Mouse (Mus musculus) heart, postnatal 0 days (tissue): Measurements from ENCODE around the gene Ctbs.

ENCODE experiments used
- CTCF ChIP-seq: IDR thresholded peaks from 2 replicates; pipeline ENCODE4 v1.5.1; 2016; ENCODE audit warnings: antibody characterized with exemption, control low read depth, low read depth
- EP300 ChIP-seq: IDR thresholded peaks from 2 replicates; pipeline ENCODE4 v1.6.1; 2016; ENCODE audit warnings: antibody characterized with exemption, low read depth

DNA sequence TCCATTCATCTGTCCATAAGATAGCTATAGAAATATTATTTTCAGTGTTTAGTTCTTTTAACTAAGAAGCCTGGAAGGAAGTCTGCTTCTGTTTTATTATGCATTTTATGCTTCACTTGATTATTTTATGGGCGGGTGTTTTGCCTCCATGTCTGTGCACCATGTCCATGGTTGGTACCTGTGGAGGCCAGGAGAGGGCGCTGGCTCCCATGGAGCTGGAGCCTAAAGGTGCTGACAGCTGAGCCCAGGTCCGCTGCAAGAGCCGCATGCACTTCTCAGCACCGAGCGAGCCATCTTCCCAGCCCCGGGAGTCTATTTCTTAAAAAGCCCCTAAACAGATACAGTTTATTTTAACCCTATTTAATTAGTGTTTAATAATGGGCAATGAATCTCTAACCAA is 25.9 kb upstream of the Ctbs start:
- no peak for TF ChIP-seq CTCF
- no peak for TF ChIP-seq EP300
